Mouse (Mus musculus) left cerebral cortex, postnatal 25 days (tissue): ENCODE measurements at regions not wholly inside any gene's neighbourhood (a gene's known extent, or its start where the extent isn't known, plus 50 kb on each side); places are given as distances from the start of the nearest gene placed in this dataset.

ENCODE experiments used
- DNase-seq, 2 experiments: peaks; one replicate each; pipeline ENCODE4 v3.0.0; 2022; ENCODE audit warnings: low spot score in 2 of 2, mixed read lengths in 1 of 2
- intact Hi-C: fragments of 180-260 bp; cut with DNase I; formaldehyde crosslinking; loops from one replicate; pipeline ENCODE4 v1.15.1; 2025

DNA sequence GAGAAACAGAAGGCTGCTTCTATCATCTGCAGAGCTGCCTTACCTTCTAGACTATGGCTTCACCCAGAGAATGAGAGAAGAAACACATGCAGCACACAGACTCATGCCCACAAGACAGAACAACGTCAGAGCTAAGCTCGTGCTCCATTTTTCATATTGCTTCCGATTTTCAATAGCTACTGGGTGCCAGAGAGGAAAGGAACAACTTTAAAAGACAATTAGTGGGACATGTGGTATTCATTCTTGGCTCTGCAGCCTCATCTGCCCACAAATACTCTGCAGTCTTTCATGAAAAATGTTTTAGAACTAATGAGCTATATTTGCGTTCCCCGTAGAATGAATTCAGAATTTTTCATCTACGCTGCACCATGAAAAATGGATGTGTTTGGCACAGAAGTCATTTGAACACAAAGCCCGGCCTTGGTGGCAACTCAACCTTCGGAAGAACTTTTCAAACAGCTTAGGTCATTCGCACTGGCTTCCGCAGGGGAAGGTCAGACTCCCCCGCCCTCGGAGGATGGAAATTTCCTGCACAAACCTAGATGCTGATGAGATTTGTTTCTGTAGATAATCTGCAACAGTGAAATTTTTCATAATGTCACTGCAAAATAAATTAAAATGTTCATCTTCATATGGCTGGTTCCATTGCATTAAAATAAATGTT lies 213.6 kb downstream of the Skap2 start:
- intact Hi-C loops, result no loop called here

DNA sequence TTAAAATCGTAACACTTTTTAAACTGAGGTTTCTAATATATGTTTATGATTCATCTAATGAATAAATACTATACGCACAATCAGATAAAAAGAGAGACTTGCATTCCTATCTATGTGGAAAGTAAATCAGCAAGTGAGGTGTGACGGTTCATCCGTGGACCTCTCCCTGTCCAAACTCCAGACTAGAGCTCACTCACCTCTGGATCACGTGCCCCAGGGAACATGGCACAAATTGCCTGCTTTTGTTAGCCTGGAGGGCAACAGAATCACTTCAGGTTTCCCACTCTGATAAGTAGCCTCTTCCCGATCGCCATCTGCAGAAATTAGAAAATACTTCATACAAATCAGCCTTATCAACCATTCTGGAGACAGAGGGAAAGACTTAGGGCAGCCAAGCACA lies 206.7 kb downstream of the Skap2 start:
- intact Hi-C loops, result no loop called here
- no peak for DNase-seq

More for the DNA sequence above, 213.6 kb downstream of the Skap2 start:
- DNase-seq, result peak; percentile 12 to 32
